Mouse (Mus musculus) T-cell, adult 66 days (primary cell): Measurements from ENCODE around the gene Smco1. TPM values are rescaled to one million over a fixed set of nuclear protein-coding genes. Genes with fewer than 3 reads are reported as not detected.

Experiments used
- total RNA-seq, 2 experiments: library from RNA; stranded (reverse); gene quantifications; 3 replicates in 1 of 2; 4 replicates in 1 of 2; pipeline ENCODE4 v1.2.4; 2023

The Smco1 gene
- 1 to 10 TPM in 1 of 2 experiments, under 1 TPM in 1; 0.52 to 1.2 TPM for total RNA-seq

GRCm38 (mm10) chr16:32271291-32271690, at the start of gene Smco1:
Gene Smco1, plus strand, starts transcription at chr16:32271468.

DNA sequence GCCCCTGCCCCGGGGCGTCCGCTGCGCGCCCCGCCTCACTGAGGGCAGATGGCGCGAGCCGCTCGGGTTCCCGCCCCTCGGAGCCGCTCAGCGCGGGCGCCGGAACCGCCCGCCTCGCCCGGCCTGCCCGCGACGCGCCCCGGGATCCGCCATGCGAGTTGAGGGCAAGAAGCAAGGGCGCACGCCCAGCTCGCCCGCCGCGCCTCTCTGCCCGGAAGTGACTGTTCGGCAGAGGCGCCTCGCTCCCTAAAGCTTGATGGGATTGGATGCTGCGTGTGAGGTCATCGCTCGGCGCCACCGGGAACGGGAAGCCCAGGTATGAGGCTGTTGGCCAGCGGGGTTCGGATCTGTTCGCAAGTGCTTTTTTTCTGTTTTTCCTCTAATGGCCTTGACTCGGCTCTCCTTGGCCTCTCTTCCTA, 24.3 kb upstream of the Smco1 start, which contains the start of the genes Fbxo45 and Wdr53:
Gene Fbxo45, minus strand, starts transcription at position 207 of the 419 bp plus-strand sequence.
Gene Wdr53, plus strand, starts transcription at position 276 of the 419 bp plus-strand sequence.

GRCm38 (mm10) chr16:32277308-32278256, 6.3 kb downstream of the Smco1 start, which contains the start of gene Rnf168:
Gene Rnf168, plus strand, starts transcription at chr16:32277459.

Other genes with a start within 250 kb of the Smco1 start
- 100 to 1,000 TPM; 117 to 119 TPM for gene Pak2, start 192.1 kb upstream of the Smco1 start, total RNA-seq
- 10 to 100 TPM; 52.7 to 68.5 TPM for gene Pigx, start 171.7 kb upstream of the Smco1 start, total RNA-seq
- gene Cep19, start 171.7 kb upstream of the Smco1 start, total RNA-seq, result 10 to 100 TPM; 10.1 to 11.9 TPM
- 10 to 100 TPM; 85.5 to 97.1 TPM for gene Nrros, start 105.9 kb upstream of the Smco1 start, total RNA-seq
- not detected for gene Bex6, start 91.6 kb upstream of the Smco1 start, total RNA-seq
- 10 to 100 TPM in 1 of 2 experiments, 1 to 10 TPM in 1; 8.8 to 10.3 TPM for gene Fbxo45, start 24.3 kb upstream of the Smco1 start, total RNA-seq
- 10 to 100 TPM in 1 of 2 experiments, 1 to 10 TPM in 1; 9.4 to 14.4 TPM for gene Wdr53, start 24.2 kb upstream of the Smco1 start, total RNA-seq
- 10 to 100 TPM; 19.8 to 27.4 TPM for gene Rnf168, start 6.0 kb downstream of the Smco1 start, total RNA-seq
- gene Ubxn7, start 60.8 kb downstream of the Smco1 start, total RNA-seq, result 10 to 100 TPM; 69.3 to 78.3 TPM
- not detected for gene Tm4sf19, start 129.0 kb downstream of the Smco1 start, total RNA-seq
- 1 to 10 TPM in 1 of 2 experiments, not detected in 1; 1.4 TPM for gene Tctex1d2, start 148.2 kb downstream of the Smco1 start, total RNA-seq
- 10 to 100 TPM; 14.3 to 19.1 TPM for gene Pcyt1a, start 159.5 kb downstream of the Smco1 start, total RNA-seq
- not detected for gene Slc51a, start 216.4 kb downstream of the Smco1 start, total RNA-seq
- not detected for gene Zdhhc19, start 224.8 kb downstream of the Smco1 start, total RNA-seq